Mouse (Mus musculus): ENCODE results near the gene Relb. TPM values are rescaled to one million over a fixed set of nuclear protein-coding genes. Genes with fewer than 3 reads are reported as not detected.

Gene Relb
- polyA plus RNA-seq, 1 experiment from 2014 or later = 15.6 TPM

DNA sequence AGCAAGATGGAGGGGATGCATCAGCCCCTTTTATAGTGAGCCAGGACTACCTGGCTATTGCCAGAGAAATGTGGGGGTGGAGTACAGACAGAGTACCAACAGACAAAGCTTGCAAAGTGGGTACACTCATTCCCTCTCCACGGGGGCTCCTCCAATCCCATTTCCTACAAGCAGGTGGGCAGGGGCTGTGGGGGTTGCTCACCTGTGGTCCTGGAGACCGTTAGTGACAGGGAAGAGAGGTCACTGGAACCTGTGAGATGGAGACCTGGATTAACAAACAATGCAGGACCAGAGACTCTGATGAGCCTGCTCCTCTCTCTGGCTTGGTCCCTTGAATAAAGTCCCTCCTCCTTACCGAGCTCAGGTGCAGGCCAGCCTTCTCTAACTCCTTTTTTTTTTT lies 1.5 kb downstream of the Relb start:
- WGBS = 54% methylated on average over 3 of the region's 3 CpGs
- Histone ChIP-seq H3K4me2 (replicated peaks; ENCODE audit: low read depth, low read length) (peak overlapping the region; percentile 93), H3K4me3 (ENCODE audit: low read depth, low read length) (peak overlapping the region; percentile 58), H3K27me3 (replicated peaks; ENCODE audit: insufficient read depth, low read length) (no peaks in the 10 kb centered on the region), H3K9ac (replicated peaks; ENCODE audit: low read depth) (no peak overlapping the region), H3K9me3 (ENCODE audit: low read length) (no peaks in the 10 kb centered on the region), H3K36me3 (ENCODE audit: insufficient read depth, low read length) (peaks cover 2% of the 10 kb centered on the region; the same call in 1 of the 2 replicates), H3K27ac (ENCODE audit: low read length) (0 out of 2 replicates have a peak overlapping the region, but pooled peaks have one; percentile 93), H3K4me1 (ENCODE audit: insufficient read depth, low read depth, low read length) (no peaks in the 10 kb centered on the region; the same call in 1 of the 2 replicates)
- DNase-seq (ENCODE audit: low spot score) = no peak
- no peak for ATAC-seq
- TF ChIP-seq EP300 (IDR thresholded peaks at IDR 0.05) (no peak), CTCF (IDR thresholded peaks at IDR 0.05) (no peak)

DNA sequence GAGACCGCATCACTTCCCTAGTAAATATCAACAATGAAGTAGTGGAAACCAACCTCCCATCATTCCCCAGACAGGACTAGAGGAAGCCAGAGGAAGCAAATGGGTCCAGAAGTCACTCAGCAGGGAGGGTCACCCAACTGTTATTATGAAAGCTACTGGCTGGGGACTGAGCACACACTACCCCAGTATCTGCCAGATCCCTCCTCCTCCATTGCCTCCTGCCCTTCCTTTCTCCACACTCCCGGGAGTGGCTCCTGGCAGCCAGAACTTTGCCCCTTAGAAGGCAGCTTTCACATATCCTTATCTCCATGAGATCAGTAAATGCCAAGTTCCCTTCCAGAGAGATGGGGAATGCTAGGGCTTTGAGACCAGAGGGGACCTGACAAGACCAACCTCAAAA lies 5.8 kb downstream of the Relb start:
- Histone ChIP-seq H3K36me3 (ENCODE audit: insufficient read depth, low read length) (no peaks in the 10 kb centered on the region), H3K4me3 (ENCODE audit: low read depth, low read length) (no peak overlapping the region), H3K9ac (replicated peaks; ENCODE audit: low read depth) (no peak overlapping the region), H3K9me3 (ENCODE audit: low read length) (no peaks in the 10 kb centered on the region), H3K4me1 (ENCODE audit: insufficient read depth, low read depth, low read length) (no peaks in the 10 kb centered on the region), H3K27ac (ENCODE audit: low read length) (no peak overlapping the region), H3K4me2 (replicated peaks; ENCODE audit: low read depth, low read length) (no peak overlapping the region), H3K27me3 (replicated peaks; ENCODE audit: insufficient read depth, low read length) (no peaks in the 10 kb centered on the region)
- DNase-seq (ENCODE audit: low spot score) (no peak), ATAC-seq (no peak)
- no peak for TF ChIP-seq EP300 (IDR thresholded peaks at IDR 0.05)
- no peak for TF ChIP-seq CTCF (IDR thresholded peaks at IDR 0.05)
- 62% methylated on average over 2 of the region's 2 CpGs for WGBS

DNA sequence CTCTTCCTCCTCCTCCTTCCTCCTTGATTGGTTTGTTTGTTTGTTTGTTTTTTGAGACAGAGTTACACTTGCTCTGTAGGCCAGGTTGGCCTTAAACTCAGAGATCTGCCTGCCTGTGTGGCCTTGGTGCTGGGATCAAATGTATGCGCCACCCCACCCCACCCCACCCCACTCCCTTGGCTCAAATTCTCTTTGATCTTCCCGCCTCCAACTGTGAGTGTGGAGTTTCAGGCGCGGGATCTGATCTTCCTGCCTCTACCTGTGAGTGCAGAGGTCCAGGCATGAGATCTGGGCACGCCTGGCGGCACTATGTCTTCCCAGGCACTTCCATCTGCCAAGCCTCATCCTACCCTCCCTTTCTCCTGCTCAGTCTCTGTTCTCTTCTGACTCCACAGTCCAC lies 7.0 kb downstream of the Relb start:
- Histone ChIP-seq H3K4me2 (replicated peaks; ENCODE audit: low read depth, low read length) (no peak overlapping the region), H3K27ac (ENCODE audit: low read length) (no peak overlapping the region), H3K27me3 (replicated peaks; ENCODE audit: insufficient read depth, low read length) (no peaks in the 10 kb centered on the region), H3K36me3 (ENCODE audit: insufficient read depth, low read length) (no peaks in the 10 kb centered on the region), H3K9me3 (ENCODE audit: low read length) (no peaks in the 10 kb centered on the region), H3K4me3 (ENCODE audit: low read depth, low read length) (no peak overlapping the region), H3K4me1 (ENCODE audit: insufficient read depth, low read depth, low read length) (no peaks in the 10 kb centered on the region), H3K9ac (replicated peaks; ENCODE audit: low read depth) (no peak overlapping the region)
- ATAC-seq (no peak), DNase-seq (ENCODE audit: low spot score) (no peak)
- WGBS = 37% methylated on average over 6 of the region's 6 CpGs
- TF ChIP-seq CTCF (IDR thresholded peaks at IDR 0.05) = no peak
- no peak for TF ChIP-seq EP300 (IDR thresholded peaks at IDR 0.05)

DNA sequence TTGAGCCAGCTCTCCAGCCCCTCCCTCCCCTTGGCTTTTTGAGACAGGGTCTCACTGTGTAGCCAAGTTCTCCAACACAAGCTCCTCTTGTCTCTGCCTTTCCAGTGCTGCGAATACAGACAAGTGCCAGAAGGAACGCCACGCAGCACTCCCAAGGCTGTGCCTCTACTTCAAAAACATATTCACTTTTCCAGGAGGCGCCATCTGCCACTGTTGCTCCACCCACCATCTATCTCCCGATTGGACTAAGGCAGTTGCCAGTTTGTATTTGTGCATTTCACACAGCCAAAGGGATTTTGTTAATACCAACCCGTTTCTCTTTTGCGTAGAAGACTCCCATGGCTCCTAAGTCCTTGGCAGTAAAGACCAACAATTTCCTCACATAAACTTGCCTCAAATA lies 8.4 kb downstream of the Relb start:
- ATAC-seq (no peak), DNase-seq (ENCODE audit: low spot score) (no peak)
- no peaks in the 10 kb centered on the region for H3K9me3 ChIP-seq (ENCODE audit: low read length)
- no peak overlapping the region for H3K27ac ChIP-seq (ENCODE audit: low read length)
- no peak overlapping the region for H3K4me2 ChIP-seq (replicated peaks; ENCODE audit: low read depth, low read length)
- TF ChIP-seq EP300 (IDR thresholded peaks at IDR 0.05) (no peak), CTCF (IDR thresholded peaks at IDR 0.05) (no peak)
- no peaks in the 10 kb centered on the region for H3K4me1 ChIP-seq (ENCODE audit: insufficient read depth, low read depth, low read length)
- H3K4me3 ChIP-seq (ENCODE audit: low read depth, low read length) = no peak overlapping the region
- no peak overlapping the region for H3K9ac ChIP-seq (replicated peaks; ENCODE audit: low read depth)
- H3K36me3 ChIP-seq (ENCODE audit: insufficient read depth, low read length) = no peaks in the 10 kb centered on the region
- 92% methylated on average over 7 of the region's 7 CpGs for WGBS
- no peaks in the 10 kb centered on the region for H3K27me3 ChIP-seq (replicated peaks; ENCODE audit: insufficient read depth, low read length)

DNA sequence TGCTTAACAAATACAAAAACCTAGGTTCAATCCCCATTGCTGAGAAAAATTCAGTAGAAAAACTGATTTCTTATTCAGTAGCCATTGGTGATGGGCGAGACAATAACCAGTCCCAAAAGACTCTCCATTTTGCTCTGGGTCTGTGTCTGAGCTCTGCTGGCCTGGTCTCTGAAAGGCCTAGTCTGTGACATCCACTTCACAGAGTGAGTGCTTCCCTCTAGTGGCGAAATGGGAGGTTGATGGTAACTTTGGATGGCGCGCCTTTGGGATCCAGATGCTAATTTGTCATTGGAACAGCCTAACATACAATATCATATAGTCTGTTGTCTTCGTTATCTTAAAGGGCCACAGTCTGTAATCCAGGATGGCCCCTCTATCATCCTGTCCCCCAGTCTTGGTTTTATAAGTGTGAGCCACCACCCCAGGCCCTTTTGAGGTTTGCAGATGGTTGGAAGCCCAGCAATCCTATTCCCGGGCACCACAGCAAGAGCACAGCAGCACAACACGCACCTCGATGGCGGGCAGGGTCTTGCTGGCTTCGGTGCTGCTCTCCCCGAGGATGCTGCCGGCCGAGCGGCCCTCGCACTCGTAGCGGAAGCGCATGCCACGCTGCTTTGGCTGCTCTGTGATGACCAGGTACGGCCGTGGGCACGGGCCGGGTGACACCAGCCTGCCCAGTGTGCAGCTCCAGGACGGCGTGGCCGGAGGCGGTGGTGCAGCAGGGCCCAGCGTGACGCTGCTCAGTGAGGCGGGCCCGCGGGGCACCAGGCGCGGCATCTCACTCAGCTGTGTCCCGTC lies 10.0 kb downstream of the Relb start:
- Histone ChIP-seq H3K4me1 (ENCODE audit: insufficient read depth, low read depth, low read length) (no peaks in the 10 kb centered on the region), H3K9me3 (ENCODE audit: low read length) (no peaks in the 10 kb centered on the region), H3K27me3 (replicated peaks; ENCODE audit: insufficient read depth, low read length) (no peaks in the 10 kb centered on the region), H3K27ac (ENCODE audit: low read length) (0 out of 2 replicates have a peak overlapping the region, but pooled peaks have one; percentile 17), H3K4me3 (ENCODE audit: low read depth, low read length) (no peak overlapping the region), H3K4me2 (replicated peaks; ENCODE audit: low read depth, low read length) (peak overlapping the region; percentile 37), H3K36me3 (ENCODE audit: insufficient read depth, low read length) (0 out of 2 replicates have a peak, but pooled peaks cover 8% of the 10 kb centered on the region), H3K9ac (replicated peaks; ENCODE audit: low read depth) (peak overlapping the region; percentile 20; the same call in 1 of the 2 replicates)
- peak; percentile 87 for DNase-seq (ENCODE audit: low spot score)
- peak; percentile 93 for TF ChIP-seq CTCF (IDR thresholded peaks at IDR 0.05)
- TF ChIP-seq EP300 (IDR thresholded peaks at IDR 0.05) = no peak
- WGBS = 8% methylated on average over 31 of the region's 35 CpGs
- ATAC-seq = peak; percentile 84

DNA sequence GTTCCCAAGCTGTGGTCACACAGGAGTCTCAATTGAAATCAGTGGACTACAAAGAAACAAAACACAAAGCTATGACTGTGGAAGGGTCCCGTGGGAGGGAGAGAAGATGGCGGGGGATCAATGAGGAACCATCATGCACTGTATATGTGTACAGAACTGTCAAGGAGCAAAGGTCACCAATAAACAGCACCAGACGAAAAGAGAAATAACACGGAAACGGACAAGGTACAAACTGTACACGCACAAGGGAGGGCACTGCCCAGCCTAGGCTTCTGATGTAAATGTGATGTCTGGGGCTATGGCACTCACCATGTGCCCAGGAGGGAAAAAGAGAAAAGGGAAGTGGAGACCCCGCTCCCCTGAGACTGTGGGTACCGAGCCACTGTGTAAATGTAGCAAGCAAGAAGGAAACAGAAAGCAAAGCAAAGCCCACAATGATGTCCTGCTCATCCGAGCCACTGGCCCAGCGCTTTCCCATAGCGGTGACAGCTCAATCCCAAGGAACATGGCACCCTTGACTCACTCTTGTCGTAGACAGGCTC lies 14.1 kb downstream of the Relb start:
- no peak overlapping the region for H3K9ac ChIP-seq (replicated peaks; ENCODE audit: low read depth)
- DNase-seq (ENCODE audit: low spot score) = no peak
- H3K4me3 ChIP-seq (ENCODE audit: low read depth, low read length) = no peak overlapping the region
- 82% methylated on average over 12 of the region's 12 CpGs for WGBS
- no peaks in the 10 kb centered on the region for H3K4me1 ChIP-seq (ENCODE audit: insufficient read depth, low read depth, low read length)
- no peak for TF ChIP-seq EP300 (IDR thresholded peaks at IDR 0.05)
- H3K27me3 ChIP-seq (replicated peaks; ENCODE audit: insufficient read depth, low read length) = no peaks in the 10 kb centered on the region
- no peak overlapping the region for H3K4me2 ChIP-seq (replicated peaks; ENCODE audit: low read depth, low read length)
- no peak for ATAC-seq
- no peaks in the 10 kb centered on the region for H3K9me3 ChIP-seq (ENCODE audit: low read length)
- H3K27ac ChIP-seq (ENCODE audit: low read length) = no peak overlapping the region
- peaks cover 15% of the 10 kb centered on the region; the same call in 1 of the 2 replicates for H3K36me3 ChIP-seq (ENCODE audit: insufficient read depth, low read length)

All from lung, postnatal 0 days (tissue).